Mouse (Mus musculus) frontal cortex, adult (tissue): Measurements from ENCODE around the gene Rplp1.

Experiments
- ATAC-seq: cut with Nextera tagmentation; 2 replicates; pipeline ENCODE4 v1.9.2; 2017; ENCODE audit warnings: mild to moderate bottlenecking, moderate library complexity, mixed read lengths; ENCODE audit not compliant: low TSS enrichment

The Rplp1 gene

DNA sequence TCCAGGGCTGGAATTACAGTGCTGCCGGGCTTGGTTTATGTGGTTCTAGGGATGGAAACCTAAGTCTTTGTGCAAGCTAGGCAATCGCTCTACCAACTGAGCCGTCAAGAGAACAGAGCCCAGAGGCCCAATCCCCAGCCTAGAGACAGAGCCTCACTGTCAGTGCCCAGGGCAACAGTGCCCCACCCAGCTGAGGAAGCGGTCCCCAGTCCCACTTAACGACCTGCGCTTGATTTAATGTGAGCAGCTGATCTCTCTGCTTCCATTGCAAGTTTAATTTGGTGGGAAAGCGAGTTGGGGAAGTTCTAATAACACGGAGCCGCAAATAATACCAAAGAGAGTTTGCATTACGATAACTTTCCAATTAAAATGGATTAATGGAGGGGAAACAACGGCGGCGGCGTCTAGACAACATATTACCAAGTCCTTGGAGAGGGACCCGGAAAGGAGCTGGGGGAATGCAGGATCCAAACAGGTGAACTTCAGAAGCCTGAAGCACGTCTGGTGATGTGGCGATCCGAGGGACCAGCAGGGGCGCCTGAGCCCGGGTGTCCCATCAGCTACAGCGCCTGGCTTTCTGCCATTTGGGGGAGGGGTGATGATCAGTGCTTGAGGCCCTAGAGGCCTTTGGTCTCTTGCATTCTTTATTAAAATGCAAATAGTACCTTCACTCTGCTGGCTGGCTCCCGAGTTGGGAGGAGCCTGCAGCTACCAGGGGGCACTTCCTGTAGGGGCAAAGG, 36.8 kb downstream of the Rplp1 start:
- no peak for ATAC-seq

DNA sequence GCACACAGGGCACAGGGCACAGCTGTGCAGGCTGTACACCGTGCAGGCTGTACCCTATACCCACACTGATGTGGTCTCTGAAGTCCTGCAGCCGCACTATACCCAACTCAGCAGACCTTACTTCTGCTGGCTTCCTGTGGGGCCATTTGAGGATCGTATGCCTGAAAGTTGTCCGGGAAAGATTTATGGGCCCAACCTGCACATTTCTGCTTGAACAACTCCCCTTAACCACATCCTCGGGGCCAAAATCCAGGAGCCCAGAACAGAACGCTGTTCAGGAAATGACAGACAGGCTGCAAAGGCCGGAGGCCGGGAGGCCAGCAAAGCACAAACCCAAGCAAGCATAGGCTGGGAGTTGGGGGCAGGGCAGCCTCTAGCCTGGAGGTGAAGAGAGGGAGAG, 41.0 kb downstream of the Rplp1 start:
- ATAC-seq = no peak

DNA sequence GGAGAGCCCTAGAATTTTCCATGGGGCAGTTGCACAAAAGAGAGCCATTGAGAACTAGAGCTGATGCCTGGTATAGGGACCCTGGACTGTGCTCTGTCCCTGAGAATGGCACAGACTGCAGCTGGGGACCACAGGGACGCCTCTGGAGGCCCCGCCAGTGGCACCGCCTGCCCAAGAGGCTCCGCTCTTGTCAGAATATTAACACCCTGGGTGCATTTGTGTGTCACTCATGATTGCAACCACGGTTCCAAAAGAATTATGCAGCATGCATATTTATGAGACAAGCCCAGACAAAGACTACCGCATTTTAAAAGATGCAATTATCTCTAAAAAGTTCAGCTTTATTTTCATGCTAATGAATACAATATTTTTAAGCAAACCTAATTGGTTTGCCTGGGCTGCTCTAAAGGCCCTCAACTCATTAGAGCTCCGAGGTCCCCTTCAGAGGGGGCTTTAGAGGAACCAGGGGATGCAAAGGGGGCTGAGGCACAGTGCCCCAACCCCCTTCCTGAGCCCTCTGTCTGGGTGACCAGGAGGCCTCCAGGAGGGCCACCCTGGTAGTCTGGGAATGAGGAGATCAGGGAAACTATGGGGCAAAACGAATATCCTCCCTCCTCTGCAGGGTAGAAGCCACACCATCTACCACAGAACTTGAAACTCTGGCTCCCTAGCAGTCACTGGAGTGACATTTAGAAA, 41.9 kb downstream of the Rplp1 start:
- peak; percentile 38; the same call in 1 of the 2 replicates for ATAC-seq

DNA sequence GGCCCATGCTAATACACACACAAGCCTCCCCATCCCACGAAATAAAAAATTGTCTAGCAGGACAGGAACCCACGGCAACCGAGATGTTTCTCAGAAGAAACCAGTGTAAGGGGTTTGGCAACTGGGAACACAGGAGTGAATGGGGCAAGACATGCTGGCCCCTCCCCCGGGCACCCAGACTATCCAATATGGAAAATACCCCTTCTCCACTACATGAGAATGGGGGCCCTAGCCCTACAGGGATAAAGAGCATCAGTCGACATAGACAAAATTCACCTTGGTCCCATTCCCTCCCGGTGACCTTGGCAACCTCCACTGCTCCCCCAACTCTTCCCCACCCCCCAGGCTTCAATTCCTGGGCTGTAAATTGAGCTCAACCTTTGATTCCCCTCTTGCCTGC, 42.5 kb downstream of the Rplp1 start:
- no peak for ATAC-seq

DNA sequence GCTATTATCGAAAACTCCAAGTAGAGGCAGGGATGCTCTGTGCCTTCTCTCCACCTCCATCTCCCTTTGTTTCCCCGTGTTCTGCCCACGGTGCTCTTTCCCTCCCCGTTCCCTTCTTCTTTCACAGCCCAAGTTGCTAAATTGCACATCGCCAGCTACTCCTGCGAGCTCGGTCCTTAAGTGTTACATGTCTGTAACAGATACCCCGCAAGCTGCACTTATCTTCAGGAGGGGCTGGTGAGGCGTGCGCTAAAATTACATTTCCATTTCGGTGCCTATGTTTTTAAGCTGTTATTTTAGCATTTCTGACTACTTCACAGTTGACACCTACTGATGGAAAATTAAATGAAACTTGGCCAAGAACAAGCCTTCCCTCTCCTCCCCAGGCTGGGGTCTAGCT, 46.7 kb downstream of the Rplp1 start:
- peak; percentile 82 for ATAC-seq
